Mouse (Mus musculus) cerebellum, adult 11-12 months (tissue): Measurements from ENCODE around the gene Gm14085.
"Not testable (repeated sequence)": the region's sequence is repeated elsewhere in the genome, so short reads cannot be mapped to it uniquely, and the experiment has no call there.

Source experiments
- DNase-seq: peaks from one replicate; pipeline ENCODE4 v3.0.0; 2022

Gm14085 gene

DNA sequence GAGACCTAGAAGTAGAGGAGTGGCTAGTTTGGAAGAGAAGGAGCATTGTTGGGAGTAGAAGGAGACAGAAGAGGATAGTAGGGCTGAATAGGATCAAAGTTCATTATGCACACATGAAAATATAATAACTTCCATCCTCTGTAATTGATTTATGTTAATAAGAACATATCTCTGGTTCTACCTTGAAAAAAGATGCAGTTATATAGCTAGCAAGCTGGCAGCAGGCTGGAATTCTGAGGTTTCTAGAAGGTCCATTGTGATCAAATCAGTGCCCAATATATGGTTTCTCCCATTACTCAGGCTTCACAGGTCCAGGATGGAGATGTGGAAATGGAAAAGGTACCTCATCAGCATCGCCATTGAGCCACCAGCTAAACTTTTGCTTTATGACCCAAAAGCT, at the start of gene Gm14085:
TSS of gene Gm14085 (plus strand) at position 301 of the 400 bp plus-strand sequence.
- DNase-seq, result no peak

DNA sequence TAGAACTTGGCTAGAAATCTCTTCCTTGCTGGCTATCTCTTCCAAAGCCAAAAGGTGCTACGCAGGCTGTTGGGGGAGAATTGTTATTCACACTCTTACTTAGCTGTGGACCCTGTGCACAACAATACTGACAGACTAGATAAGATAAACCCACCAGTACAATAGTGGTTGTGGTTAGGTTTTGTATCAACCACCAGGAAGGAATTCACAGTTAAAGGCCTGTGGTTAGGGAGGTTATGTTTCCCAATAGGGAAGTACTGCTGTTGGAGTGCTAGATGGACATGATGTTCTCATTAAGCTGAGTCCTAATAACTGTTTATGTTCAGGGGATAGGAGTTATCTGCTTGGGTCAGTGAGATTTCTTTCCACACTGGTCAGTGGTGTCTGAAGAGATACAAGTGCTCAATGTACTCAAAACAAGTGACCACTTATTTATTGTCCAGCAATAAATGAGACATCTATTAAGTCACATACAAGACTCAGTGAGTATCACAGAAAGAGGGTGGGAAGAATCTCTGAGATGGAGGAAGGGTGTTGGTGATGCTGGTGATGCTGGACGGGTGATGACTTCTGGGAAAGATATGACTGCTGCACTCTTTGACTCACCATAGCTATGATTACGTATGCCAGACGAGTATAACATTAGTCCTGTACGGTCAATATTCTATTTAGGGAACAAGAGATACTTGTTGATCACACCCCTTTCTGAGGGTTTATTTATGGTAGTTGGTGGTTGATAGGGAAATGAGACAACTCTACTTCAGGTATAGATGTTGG, 45.8 kb upstream of the Gm14085 start:
- not testable (repeated sequence) for DNase-seq

DNA sequence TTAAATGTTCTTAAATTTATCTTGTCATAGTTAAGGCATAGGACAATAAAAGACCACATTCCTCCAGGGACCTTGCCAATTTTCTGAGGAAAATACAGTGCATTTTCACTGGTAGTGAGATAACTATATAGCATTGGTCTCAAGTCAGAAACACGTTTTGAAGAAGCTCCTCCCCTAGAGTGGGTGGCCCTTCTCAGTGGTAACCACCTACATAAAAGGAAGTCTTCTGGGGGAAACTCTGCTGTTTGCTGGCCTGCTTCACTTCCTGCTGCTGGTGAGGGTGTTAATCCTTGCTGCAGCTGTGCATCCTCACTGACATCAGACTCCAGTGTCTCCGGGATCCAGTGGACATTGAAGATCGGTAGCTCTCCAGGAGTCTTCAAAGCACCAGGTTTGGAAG, 44.2 kb upstream of the Gm14085 start:
- DNase-seq, result not testable (repeated sequence)

DNA sequence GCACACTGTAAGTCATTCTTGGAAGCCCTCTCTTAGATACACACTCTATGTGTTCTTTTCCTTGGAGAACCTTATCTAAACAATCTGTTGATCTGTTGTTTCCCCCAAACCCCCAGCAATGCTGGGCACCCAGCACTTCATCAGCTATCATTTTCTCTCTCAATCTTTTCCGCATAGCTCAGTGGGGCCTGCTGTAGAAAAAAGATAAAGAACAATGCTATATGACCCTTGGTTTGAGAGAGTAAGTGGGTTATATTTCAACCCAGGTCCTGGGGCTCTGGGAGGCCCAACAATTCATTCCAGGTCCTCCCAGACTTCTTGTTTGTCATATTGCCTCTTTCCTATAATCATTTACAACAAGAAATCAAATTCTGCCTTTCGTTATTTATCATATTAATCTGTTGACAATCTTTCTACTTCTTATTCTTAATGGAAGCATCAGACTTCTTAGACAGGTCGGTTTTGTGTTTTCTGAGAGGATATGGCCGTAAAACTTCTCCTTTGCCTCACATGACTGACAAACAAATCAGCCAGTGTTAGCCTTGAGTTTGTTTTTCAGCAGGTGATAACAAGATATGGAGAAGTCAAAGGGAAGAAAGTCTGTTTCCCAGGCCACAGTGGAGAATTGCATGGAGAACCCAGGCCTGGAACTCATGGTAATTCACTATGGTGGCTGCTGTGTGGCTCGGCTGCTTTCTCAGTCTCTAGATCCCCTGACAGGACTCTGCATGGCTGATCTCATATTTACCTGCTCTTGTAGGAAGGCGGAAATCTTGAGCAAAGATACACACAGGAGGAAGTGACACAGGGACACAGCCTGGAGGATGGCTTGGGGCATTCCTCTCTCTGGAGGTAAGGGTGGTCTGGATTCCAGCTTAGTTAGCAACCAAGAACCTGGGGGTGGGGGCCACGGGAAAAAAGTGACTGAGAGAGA, 43.5 kb upstream of the Gm14085 start:
- no peak for DNase-seq

DNA sequence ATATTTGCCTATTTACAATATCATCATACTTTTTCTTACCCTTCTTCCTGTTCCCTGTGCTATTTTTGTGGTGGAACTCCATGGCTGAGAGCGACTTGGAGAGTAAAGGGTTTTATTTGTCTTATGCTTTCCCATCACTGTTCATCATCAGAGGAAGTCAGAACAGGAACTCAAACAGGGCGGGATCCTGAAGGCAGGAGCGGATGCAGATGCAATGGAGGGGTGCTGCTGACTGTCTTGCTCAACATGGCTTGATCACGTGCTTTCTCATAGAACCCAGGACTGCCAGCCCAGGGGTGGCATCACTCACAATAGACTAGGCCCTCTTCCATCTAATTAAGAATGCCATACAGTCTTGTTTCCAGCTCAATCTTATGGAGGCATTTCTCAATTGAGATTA, 34.4 kb upstream of the Gm14085 start:
- DNase-seq, result no peak

DNA sequence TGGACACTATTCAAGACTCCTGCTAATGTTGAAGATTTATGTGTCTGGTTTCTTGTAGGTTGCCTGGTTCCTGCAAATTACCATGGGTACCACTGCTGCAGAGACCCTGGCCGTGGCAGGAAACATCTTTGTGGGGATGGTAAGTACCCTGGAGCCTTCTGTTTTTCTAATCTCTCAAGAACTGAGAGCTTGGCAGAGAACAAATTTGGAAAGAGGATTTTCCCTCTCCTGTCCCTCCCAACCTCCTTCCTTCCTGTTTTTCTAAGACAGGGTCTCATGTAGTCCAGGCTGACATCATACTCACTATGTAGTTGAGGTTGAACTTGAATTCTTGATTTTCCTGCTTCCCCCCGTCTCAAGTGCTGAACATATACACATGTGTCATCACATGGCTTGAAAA, 32.3 kb upstream of the Gm14085 start:
- DNase-seq, result no peak

DNA sequence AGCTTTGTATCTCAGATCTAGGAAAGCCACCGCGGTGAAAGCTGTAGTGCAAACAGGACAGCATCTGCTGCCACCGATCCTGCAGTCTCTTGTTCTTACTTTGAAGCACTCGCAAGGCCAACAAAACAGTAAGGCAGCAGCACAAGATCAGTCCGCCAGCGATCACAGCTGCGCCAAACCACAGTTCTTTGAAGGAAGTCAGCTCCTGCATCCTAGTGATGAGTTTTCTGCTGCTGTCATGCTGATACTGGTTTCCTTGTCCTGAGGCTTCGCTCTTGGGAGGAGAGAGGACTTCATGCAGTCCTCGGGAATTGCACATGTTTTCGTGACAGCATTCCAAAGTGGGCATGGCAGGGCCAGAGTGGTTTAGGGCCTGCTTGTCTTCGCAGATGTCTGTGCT, 17.8 kb upstream of the Gm14085 start:
- DNase-seq, result no peak

DNA sequence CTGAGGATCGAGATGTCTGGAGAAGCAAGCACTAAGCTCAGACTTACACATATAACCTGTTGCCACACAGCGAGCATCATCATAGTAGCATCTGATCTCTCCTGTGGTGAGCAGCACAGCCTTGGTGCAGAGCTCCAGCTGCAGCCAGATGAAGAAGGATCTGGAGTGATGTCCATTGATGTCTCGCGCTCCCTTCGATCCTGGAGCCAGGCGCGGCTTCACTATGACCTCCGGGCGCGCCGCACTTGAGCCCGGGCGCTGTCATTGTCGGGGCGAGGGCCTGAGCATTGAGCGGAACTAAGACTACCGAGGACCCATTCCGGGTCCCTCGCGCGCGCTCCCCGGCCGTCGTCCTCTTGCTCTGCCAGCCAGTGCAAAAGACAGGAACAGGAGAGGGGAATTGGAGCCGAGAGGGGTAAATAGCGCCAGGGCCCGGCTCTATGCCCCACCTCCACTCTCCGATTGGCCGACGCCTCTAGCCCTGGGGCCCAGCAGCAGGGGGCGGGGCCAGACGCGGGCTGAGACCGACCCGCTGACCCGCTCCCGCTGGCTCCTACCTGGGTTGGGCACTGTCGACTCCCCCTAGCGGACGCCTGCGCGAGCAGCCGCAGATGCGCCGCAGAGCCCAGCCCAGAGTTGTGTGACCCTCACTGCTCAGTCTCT, 17.3 kb upstream of the Gm14085 start:
- peak; percentile 95 for DNase-seq

DNA sequence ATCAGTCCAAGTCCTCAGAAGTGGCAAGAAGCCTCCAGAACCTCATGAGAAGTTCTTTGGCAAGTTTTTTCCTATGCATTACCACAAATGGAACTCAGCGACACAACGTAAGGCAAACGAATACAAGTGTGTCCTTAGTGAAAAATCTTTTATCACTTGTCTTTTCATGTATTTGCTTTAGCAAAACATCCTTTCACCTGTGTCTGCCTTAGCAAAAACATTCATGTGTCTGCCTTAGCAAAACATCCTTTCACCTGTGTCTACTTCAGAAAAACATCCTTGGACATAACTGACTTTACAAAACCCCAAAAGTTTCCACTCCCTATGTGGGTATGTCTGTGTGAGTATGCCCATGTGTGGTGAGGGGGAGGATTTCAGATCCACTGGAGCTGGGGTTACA, 15.5 kb upstream of the Gm14085 start:
- no peak for DNase-seq

DNA sequence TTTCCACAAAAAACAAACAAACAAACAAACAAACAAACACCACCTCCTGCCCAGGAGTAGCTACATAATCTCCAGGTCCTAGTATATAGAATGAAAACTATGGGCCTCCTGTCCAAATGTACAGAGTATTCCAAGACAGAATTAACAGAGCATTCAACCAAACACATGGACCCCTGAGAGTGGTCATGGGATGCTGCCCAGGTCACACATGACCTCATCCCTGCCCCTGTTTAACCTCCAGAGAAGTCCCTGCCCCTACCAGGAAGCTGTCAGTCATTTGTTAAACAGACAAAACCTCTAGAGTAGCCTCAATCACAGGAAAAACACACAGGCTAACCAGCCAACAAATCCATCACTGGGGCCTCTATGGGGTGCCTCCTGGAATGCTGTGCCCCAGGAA, 8.2 kb upstream of the Gm14085 start:
- DNase-seq, result no peak

DNA sequence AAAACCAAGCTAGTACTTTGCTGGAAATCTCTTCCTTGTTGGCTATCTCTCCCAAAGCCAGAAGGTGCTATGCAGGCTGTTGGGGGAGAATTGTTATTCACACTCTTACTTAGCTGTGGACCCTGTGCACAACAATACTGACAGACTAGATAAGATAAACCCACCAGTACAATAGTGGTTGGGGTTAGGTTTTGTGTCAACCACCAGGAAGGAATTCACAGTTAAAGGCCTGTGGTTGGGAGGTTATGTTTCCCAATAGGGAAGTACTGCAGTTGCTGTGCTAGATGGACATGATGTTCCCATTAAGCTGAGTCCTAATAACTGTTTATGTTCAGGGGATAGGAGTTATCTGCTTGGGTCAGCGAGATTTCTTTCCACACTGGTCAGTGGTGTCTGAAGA, 954 bp upstream of the Gm14085 start:
- DNase-seq, result not testable (repeated sequence)

DNA sequence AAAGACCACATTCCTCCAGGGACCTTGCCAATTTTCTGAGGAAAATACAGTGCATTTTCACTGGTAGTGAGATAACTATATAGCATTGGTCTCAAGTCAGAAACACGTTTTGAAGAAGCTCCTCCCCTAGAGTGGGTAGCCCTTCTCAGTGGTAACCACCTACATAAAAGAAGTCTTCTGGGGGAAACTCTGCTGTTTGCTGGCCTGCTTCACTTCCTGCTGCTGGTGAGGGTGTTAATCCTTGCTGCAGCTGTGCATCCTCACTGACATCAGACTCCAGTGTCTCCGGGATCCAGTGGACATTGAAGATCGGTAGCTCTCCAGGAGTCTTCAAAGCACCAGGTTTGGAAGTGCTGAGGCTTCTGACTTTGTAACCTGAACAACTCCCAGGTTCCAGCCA, 913 bp downstream of the Gm14085 start:
- DNase-seq, result not testable (repeated sequence)

DNA sequence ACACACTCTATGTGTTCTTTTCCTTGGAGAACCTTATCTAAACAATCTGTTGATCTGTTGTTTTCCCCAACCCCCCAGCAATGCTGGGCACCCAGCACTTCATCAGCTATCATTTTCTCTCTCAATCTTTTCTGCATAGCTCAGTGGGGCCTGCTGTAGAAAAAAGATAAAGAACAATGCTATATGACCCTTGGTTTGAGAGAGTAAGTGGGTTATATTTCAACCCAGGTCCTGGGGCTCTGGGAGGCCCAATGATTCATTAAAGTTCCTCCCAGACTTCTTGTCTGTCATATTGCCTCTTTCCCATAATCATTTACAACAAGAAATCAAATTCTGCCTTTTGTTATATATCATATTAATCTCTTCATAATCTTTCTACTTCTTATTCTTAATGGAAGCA, 1.4 kb downstream of the Gm14085 start:
- DNase-seq, result not testable (repeated sequence)

DNA sequence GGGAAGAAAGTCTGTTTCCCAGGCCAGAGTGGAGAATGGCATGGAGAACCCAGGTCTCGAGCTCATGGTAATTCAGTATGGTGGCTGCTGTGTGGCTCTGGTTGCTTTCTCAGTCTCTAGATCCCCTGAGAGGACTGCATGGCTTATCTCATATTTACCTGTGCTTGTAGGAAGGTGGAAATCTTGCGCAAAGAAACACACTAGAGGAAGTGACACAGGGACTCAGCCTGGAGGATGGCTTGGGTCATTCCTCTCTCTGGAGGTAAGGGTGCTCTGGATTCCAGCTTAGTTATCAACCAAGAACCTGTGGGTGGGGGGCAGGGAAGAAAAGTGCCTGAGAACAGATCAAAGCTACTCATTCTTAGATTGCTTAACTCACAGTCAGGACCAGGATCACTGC, 1.9 kb downstream of the Gm14085 start:
- DNase-seq, result no peak

DNA sequence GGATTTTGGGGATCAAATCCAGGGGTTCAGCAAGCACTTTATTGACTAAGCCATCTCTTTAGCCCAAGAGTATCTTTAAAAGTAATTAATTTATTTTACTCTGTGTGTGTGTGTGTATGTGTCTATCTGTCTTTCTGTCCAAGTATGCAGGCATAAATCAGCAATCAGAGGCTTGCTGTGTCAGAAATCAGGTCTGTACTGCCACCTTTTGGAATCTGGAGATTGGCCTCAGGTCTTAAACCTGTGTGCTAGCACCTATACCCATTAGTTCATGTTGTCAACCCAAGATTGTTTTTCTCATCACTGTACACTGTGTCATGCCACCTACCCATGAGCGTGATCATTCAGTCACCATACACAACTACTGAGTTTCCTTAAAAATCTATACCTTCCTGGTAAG, 45.0 kb downstream of the Gm14085 start:
- not testable (repeated sequence) for DNase-seq

DNA sequence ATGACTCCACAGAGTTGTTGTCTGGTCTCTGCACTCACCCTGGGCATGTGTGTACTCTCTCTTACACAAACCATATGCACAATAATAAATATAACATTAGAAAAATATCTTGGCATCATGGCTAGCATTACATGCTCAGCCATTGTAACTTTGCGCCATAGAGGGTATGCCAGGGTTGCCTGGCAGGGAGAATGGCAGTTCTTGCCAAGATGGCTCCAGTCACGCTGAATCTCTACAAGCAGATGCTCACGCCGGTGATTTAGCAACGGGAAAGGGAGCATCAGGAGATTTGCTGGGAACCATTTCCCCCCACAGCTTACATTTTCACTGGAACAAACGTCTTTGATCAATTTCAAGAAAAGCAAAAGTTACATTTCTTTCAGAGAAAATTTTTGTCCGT, 46.5 kb downstream of the Gm14085 start:
- no peak for DNase-seq

DNA sequence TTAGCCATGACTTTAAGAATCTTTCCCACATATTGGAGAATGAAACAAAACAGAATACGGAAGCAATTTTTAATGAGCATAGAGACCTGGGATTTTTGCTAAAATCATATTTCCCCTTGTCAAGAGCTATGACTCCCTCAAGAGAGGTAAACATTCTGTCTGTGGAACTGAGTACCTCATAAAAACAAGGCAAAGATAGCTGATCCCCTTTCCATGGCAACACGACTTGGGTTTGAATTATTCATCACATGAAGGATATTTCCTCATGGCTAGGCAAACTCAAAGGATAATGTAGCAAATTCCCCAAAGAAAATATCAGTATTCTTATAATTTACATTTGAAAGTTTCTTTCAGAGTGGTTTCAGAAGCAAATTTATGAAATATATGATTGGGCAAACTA, 47.0 kb downstream of the Gm14085 start:
- DNase-seq, result no peak

DNA sequence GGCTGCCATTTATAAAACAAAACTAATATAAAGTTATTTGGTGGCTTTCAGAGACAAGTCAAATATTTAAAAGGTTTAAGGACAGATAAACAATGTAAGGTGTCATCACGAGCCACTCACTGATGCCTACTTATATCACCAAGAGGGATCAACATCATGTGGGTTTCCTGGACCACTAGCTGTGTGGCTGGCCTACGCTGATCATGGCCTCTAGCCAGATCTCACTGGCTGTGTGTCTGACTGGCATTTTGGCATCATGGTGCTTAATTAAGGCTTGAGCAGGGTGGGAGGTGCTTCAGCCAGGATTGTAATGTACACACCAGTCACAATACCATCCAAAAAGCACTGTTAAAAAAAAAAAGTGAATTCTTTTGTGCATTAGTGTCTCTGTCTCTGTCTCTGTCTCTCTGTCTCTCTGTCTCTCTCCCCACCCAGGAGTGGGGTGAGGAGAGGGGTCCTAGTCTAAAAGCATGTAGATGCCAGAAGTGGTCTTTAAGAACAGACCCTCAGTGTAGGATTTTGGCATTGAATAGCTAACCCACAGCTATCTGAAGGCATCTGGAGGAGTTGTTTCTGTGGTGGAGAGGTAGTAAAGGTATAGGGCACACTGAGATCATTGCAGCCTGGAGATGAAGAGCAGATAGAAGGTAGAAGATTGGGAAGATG, 47.5 kb downstream of the Gm14085 start:
- no peak for DNase-seq

DNA sequence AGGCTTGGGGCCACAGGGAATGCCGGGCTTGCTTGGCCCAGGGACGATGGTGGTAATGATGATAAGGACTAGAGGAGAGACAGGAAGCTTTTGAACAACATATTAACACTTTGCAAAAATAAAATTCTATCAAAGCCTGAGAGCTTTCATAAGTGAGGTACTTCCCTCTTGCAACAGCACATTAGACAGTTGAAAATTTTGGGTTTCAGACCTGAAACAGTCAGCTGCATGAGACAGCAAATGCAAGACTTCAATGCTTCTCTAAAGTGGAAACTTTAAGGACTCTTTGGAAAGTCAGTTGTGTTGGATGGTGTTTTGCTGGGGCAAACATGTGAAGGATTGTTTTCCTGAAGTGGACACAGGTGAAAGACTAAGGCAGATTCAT, 48.1 kb downstream of the Gm14085 start:
- DNase-seq, result no peak

DNA sequence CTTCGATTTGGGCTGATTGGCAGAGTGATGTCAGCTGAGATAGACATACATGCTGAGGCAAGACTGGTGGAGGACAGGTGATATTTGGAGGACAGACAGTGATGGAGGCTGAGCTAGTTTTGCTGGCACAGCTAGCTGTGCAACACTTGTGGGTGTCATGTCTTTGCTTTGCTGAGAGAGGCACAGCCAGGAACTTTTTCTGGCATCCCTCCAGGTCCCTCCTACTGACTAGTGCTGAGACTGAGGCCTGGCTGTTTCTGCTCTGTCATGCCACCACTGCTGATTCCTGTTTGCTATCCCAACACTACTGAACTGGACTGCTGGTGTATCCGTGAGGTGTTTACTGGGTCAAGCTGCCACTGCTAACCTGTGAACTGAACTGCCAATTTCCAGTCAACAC, 48.6 kb downstream of the Gm14085 start:
- no peak for DNase-seq

DNA sequence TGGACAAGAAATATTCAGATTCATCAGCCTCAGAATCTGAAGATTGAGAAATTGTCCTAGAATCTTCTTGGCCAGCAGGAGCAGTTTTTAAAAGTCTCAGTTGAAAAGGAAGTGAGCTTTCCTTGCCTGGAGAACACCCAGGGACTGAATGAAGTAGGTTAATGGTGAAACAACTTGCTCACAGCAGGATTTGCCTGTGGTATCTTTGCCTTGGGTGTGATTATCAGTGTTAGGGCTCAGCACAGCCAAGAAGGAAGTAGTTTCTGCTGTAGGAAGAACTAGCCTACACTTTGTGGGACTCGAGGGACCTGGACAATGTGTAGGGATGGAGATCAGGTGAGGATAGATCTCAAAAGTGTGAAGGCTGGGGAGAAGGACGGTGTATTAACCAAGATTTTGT, 49.9 kb downstream of the Gm14085 start:
- no peak for DNase-seq

DNA sequence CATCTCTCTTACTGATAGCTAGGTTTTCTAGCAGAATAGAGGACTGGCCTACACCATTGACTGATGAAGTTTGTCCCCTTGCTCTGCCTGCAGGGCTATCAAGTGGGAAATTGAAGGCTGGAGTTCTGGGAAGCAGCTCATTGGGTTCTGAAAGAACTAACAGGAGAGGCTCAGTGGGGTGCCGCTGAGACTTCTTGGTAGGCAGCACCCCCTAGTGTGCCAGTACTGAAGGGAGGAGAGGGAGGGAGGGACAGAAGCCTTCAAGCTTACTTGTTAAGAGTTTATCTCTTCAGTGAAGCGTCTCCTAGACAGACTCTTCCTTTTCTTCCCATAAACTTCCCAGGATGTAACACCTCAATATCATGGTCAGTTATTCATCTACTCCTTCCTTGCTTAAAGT, 73.6 kb downstream of the Gm14085 start:
- DNase-seq, result no peak

DNA sequence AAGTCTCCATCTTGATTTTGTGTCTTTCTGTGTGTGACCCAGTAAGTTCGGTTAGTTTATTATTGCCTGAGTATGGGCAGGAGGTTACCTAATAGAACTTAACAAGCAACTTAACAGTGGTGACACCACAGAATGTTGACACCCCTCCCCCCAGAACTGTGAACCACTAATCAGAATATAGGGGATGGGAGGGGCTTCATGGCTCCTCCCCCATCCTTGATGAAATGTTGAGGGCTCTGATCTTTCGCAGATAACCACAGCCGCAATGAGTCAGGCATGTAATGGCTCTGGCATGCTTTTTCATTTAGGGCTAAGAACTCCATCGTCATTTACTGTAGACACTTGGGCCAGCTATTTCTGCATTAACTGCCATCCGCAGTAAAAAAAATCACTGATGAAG, 76.5 kb downstream of the Gm14085 start:
- DNase-seq, result no peak
